Mouse (Mus musculus) urinary bladder, adult 18-20 months (tissue): ENCODE data around the gene Tbata.
A peak's percentile ranks its signal among the peaks of the same experiment; 100 is the strongest.

Experiments
- DNase-seq, 2 experiments: peaks; one replicate each; pipeline ENCODE4 v3.0.0; 2022; ENCODE audit warnings: low spot score in 2 of 2, mixed read lengths in 2 of 2

Tbata gene

GRCm38 (mm10) chr10:61162366-61162765, 9.4 kb upstream of the Tbata start:
- peak; percentile 50 to 64 for DNase-seq

GRCm38 (mm10) chr10:61167333-61168096, 4.2 kb upstream of the Tbata start:
- DNase-seq, result no peak

GRCm38 (mm10) chr10:61168393-61168792, 3.4 kb upstream of the Tbata start:
- DNase-seq, result no peak

DNA sequence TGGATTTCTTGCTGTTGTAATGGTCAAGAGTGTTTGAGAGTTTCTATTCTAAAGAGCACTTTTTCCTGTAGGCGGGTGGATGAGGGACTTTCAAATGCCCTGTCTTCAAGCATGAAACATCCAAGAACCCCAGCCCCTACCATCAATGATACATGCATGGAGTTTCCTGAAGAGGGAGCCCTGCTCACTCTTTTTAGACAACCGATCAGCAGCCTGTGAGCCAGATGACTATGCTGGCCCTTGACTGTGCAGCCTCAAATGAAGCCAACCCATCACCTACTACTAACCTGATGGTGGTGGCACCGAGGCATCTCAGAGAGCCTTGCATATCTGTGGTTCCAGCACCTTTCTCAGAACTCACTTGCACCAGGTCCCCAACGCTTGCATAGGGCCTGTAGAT, 742 bp downstream of the Tbata start:
- DNase-seq, result no peak

DNA sequence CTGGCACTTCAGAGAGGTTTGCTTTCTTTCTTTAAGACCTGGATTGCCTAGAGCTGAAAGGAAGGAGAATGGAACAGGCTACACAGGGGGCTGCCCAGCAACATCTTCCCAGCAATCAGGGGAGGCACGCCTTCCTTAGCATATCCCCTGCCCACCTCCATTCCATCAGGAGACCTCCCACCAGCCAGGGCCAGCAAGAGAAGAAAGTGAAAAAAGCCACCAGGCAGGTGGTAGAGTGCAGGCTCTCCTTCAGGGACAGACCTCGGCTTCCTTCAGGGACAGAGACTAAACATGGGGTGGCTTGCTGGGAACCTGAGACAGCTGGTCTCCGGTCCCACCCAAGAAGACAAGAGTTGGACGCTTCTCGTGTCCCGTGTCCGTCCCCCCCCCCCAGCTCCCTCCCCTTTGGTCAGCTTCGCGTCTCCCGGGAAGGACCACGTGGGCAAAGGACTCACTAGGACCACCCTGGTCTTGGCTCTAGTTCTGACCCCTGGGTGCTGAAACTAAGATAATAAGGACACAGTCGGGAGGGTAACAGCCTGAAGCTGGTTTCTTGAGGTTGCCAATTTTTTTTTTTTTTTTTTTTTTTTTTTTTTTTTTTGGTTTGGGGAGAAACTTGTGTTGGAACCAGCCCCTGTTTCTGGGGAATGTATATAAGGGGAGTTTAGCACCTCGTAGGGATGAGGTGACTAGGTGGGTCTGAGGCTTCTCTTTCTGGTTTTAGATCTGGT, 3.1 kb downstream of the Tbata start:
- no peak for DNase-seq

- DNase-seq, result peak in 1 of 2 experiments; percentile 35
These were observed 3.9 kb downstream of the Tbata start for GRCm38 (mm10) chr10:61175442-61176204.

GRCm38 (mm10) chr10:61176221-61176790, 4.6 kb downstream of the Tbata start:
- DNase-seq, result no peak

DNA sequence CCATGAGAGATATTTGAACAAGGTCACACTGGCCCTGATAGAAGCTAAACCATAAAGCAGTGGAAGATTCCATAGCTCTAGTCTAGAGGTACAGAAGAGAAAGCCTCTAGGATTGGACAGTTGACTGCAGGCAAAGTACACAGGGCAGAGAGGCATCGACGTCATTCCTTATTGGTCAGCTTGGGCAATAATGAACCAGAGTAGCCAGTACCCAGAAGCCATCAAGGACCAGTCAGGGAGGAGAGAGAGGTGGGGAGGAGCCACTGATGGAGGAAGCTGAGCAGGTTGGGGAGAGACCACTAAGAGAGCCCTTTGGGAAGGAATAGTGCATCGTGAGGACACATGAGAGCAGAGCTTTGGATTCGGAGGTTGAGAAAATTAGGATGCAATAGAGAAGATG, 6.0 kb downstream of the Tbata start:
- DNase-seq, result no peak

GRCm38 (mm10) chr10:61178687-61179086, 6.9 kb downstream of the Tbata start:
- no peak for DNase-seq

DNA sequence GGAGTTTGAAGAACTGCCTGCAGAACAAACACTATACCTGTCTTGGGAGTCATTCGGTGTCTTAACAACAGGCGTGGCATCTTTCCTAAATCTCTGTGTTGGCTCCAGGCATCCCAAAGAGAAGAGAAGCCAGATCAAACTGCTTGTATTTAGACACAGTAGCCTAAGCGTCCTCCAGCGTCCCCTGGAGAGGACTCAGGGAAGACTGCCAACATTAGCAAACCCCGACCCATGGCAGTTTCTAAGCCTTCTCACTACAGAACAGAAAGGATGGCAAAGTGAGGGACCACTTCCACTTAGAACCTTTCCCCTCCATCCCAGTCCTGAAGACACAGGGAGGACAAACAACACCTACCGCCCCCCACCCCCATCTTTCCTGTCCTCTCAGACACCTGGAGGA, 8.2 kb downstream of the Tbata start:
- DNase-seq, result no peak

GRCm38 (mm10) chr10:61187001-61187400, 15.2 kb downstream of the Tbata start:
- DNase-seq, result no peak

GRCm38 (mm10) chr10:61188010-61188409, 16.3 kb downstream of the Tbata start:
- no peak for DNase-seq

DNA sequence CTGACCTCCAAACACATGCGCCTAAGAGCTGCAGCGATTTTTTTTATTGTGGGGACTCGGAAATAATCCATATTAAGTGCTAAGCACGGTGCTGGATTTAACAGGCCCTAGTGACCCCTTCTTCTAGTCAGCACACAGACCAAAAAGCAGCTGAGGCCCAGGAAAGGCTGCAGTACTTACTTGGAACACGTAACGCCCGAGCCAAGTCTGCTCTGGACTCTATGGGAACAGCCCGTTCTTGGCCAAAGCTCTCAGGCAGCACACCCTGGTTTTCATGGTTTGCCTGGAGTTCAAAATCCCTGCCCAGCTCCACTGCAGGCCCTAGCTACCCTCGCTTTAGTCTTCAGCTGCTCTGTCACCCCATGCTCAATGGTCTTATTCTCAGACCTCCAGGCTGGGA, 22.9 kb downstream of the Tbata start:
- DNase-seq, result no peak

- DNase-seq, result no peak
These were observed 23.5 kb downstream of the Tbata start for GRCm38 (mm10) chr10:61195216-61195615.

- no peak for DNase-seq
These were observed 24.1 kb downstream of the Tbata start for GRCm38 (mm10) chr10:61195718-61196291.

DNA sequence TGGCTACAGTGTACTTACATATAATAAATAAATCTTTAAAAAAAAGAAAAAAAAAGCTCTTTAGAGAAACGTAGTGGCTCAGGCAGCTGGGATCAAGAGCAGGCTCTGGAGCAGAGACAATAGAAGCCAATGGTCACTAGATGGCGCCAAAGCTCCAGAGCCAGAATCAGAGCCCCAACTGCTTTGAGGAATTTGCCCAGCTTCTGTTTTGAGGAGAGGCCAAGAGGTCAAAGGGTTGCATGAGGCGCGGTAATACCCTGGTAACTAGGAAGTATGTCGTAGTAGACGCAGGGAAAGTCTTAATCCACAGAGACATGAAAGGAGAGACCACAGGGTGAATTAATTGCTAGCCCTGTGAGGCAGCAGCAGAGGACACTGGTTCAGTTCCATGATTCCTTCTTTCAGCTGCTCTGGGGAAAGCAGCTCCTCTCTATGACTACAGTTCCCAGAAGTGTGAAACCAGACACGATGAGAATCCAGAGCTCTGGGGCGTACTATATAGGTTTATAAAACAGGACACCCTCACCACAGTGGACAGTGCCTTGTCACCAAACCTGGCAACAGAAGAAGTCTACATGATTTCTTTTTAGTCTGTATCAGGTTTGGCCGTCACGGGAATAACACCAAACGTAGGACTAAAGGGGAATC, 27.9 kb downstream of the Tbata start:
- DNase-seq, result peak; percentile 44 to 50

DNA sequence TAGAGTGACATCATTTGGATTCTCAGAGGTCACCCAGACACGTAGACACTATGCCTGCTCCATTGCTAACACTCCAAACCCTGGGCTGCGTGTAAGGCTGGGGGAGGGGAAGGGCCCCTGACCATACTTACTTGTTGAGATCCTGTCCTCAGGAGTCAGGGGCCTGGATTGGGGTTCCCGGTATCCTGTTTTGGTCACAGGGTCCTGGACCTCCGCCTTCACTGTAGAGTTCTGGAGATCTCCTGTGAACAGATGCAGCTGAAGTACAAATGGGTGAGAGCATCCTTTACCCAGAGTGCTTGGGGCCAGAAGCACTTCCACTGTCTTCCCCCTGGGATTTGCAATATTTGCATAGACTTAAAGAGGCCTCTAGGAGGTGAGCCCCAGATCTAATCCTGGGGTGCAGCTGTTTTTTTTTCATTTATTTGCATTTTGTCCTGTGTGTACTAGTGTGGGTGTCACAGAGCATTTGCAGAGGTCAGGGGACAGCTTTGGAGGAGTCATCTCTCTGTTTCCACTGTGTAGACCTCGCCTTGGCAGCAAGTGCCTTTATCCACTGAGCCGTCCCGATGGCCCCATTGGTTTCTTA, 28.6 kb downstream of the Tbata start:
- no peak for DNase-seq

DNA sequence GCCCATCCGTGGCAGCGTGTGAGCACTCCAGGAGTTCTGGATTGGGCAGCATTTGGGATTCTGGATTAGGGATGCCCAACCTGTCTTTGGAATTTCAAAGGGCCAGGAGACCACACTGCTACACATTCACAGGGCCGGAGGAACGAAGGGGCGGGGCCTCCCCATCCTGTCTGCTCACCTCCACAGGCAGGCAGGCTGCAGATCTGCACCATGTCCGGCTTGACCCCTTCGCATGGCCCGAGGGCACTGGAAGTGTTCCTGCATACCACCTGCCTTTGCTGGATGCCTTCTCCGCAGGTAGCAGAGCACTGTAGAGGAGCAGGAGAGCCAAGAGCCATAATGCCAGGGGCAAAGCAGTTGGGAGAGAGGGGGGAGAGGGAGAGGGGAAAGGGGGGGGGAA, 29.2 kb downstream of the Tbata start:
- DNase-seq, result no peak

- DNase-seq, result no peak
These were observed 30.0 kb downstream of the Tbata start for GRCm38 (mm10) chr10:61201596-61202318.

DNA sequence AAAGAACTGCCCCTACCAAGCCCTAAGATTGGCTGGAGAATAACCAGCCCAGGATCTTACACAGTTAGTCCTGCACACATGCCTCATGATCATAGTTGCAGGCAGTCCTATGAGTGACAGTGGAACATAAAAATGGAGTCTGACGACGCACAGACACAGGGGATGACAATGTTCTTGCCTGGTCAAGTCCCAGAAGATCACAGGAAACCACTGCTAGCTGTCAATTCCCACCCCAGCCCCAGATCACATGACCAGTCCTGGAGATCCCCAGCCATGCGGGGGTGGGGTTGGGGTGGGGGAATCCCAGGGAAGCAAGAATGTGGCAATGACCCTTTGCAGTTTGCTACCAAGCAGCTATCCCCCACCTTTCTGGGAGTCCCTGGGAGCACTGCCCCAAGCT, 32.2 kb downstream of the Tbata start:
- DNase-seq, result no peak
